Mouse (Mus musculus) heart, embryonic 11.5 days (tissue): ENCODE results near the gene Slco1a1. TPM values are rescaled to one million over a fixed set of nuclear protein-coding genes. Genes with fewer than 3 reads are reported as not detected.
"Not testable (repeated sequence)": the region's sequence is repeated elsewhere in the genome, so short reads cannot be mapped to it uniquely, and the experiment has no call there.

Source experiments
- ATAC-seq: fragments of 200-750 bp; cut with Nextera tagmentation; replicated peaks from 2 replicates; pipeline ENCODE4 v1.8.0; 2017; ENCODE audit warnings: moderate library complexity; ENCODE audit not compliant: insufficient number of reproducible peaks, low FRiP score, low TSS enrichment
- H3K27ac ChIP-seq: fragments of 300-500 bp; sonication (generic); 2 replicates; pipeline ENCODE4 v1.5.1; 2014; ENCODE audit warnings: mild to moderate bottlenecking, low read depth, low read length
- H3K27me3 ChIP-seq: fragments of 300-500 bp; sonication (generic); 2 replicates; pipeline ENCODE4 v1.6.1; 2014; ENCODE audit warnings: mild to moderate bottlenecking, low read length, mixed read lengths; ENCODE audit not compliant: control insufficient read depth, insufficient read depth
- H3K36me3 ChIP-seq: fragments of 300-500 bp; sonication (generic); 2 replicates; pipeline ENCODE4 v1.6.1; 2014; ENCODE audit warnings: mild to moderate bottlenecking, low read length, moderate library complexity, mixed read lengths; ENCODE audit not compliant: control insufficient read depth, insufficient read depth
- H3K4me1 ChIP-seq: fragments of 300-500 bp; sonication (generic); 2 replicates; pipeline ENCODE4 v1.6.1; 2014; ENCODE audit warnings: low read length; ENCODE audit not compliant: control insufficient read depth, insufficient read depth
- H3K4me2 ChIP-seq: fragments of 300-500 bp; sonication (generic); 2 replicates; pipeline ENCODE4 v1.6.1; 2014; ENCODE audit warnings: mild to moderate bottlenecking, moderate library complexity
- H3K4me3 ChIP-seq: fragments of 300-500 bp; sonication (generic); 2 replicates; pipeline ENCODE4 v1.5.1; 2014; ENCODE audit warnings: low read depth, low read length
- H3K9ac ChIP-seq: fragments of 300-500 bp; sonication (generic); 2 replicates; pipeline ENCODE4 v1.6.1; 2014; ENCODE audit warnings: mild to moderate bottlenecking, low read depth, low read length, moderate library complexity
- H3K9me3 ChIP-seq: fragments of 300-500 bp; sonication (generic); replicated peaks from 2 replicates; pipeline ENCODE4 v1.6.1; 2016; ENCODE audit warnings: low read length; ENCODE audit not compliant: control insufficient read depth
- WGBS: fragments of 180-500 bp; shearing (Covaris S2); extraction: QIAGEN DNeasy Blood & Tissue Kit; methylation state at CpG from one replicate; pipeline ENCODE4 v1.1.7; 2014; ENCODE audit not compliant: insufficient replicate concordance; 5-methylcytosine and 5-hydroxymethylcytosine counted together
- polyA plus RNA-seq: library from polyadenylated mRNA; unstranded; fragments of >200 nt; fragmentation: Nextera tagmentation; extraction: Ambion mirVana; gene quantifications from 2 replicates; pipeline ENCODE4 v1.2.1, GENCODE M21; 2014

Gene Slco1a1
- polyA plus RNA-seq, 1 experiment from 2014 or later, result not detected

- 56% methylated on average over 2 of the region's 2 CpGs for WGBS
- H3K4me3 ChIP-seq, result no peak overlapping the region
- no peak overlapping the region for H3K9ac ChIP-seq
- no peaks in the 10 kb centered on the region for H3K27me3 ChIP-seq
- no peaks in the 10 kb centered on the region for H3K9me3 ChIP-seq
- no peaks in the 10 kb centered on the region for H3K4me1 ChIP-seq
- H3K36me3 ChIP-seq, result no peaks in the 10 kb centered on the region
- H3K4me2 ChIP-seq, result no peak overlapping the region
- no peak overlapping the region for H3K27ac ChIP-seq
- no peak for ATAC-seq
Measured at GRCm38 (mm10) chr6:141888248-141888647, 58.5 kb downstream of the Slco1a1 start.

GRCm38 (mm10) chr6:141882581-141882980 is 64.2 kb downstream of the Slco1a1 start:
- H3K4me3 ChIP-seq, result no peak overlapping the region
- H3K36me3 ChIP-seq, result no peaks in the 10 kb centered on the region
- H3K4me2 ChIP-seq, result no peak overlapping the region
- H3K27me3 ChIP-seq, result no peaks in the 10 kb centered on the region
- ATAC-seq, result no peak
- no peak overlapping the region for H3K9ac ChIP-seq
- H3K27ac ChIP-seq, result no peak overlapping the region
- WGBS, result 69% methylated on average over 1 of the region's 1 CpGs
- H3K4me1 ChIP-seq, result no peaks in the 10 kb centered on the region
- H3K9me3 ChIP-seq, result no peaks in the 10 kb centered on the region

- H3K4me3 ChIP-seq, ATAC-seq, H3K27ac ChIP-seq, H3K9ac ChIP-seq, H3K4me1 ChIP-seq, H3K36me3 ChIP-seq, H3K9me3 ChIP-seq, H3K4me2 ChIP-seq, H3K27me3 ChIP-seq: not testable (repeated sequence)
- 75% methylated on average over 4 of the region's 4 CpGs for WGBS
Measured at GRCm38 (mm10) chr6:141875742-141876141, 71.0 kb downstream of the Slco1a1 start.

GRCm38 (mm10) chr6:141871711-141872110 is 75.1 kb downstream of the Slco1a1 start:
- H3K9me3 ChIP-seq, result no peaks in the 10 kb centered on the region
- H3K9ac ChIP-seq, result no peak overlapping the region
- no peaks in the 10 kb centered on the region for H3K4me1 ChIP-seq
- no peak overlapping the region for H3K27ac ChIP-seq
- H3K27me3 ChIP-seq, result no peaks in the 10 kb centered on the region
- H3K36me3 ChIP-seq, result no peaks in the 10 kb centered on the region
- WGBS, result 67% methylated on average over 2 of the region's 2 CpGs
- no peak overlapping the region for H3K4me3 ChIP-seq
- no peak overlapping the region for H3K4me2 ChIP-seq
- ATAC-seq, result no peak

- H3K27ac ChIP-seq, result no peak overlapping the region
- no peaks in the 10 kb centered on the region for H3K36me3 ChIP-seq
- no peaks in the 10 kb centered on the region for H3K27me3 ChIP-seq
- 80% methylated on average over 5 of the region's 5 CpGs for WGBS
- no peaks in the 10 kb centered on the region for H3K4me1 ChIP-seq
- no peak for ATAC-seq
- H3K9me3 ChIP-seq, result no peaks in the 10 kb centered on the region
- H3K4me3 ChIP-seq, result no peak overlapping the region
- H3K9ac ChIP-seq, result no peak overlapping the region
- no peak overlapping the region for H3K4me2 ChIP-seq
Measured at GRCm38 (mm10) chr6:141868735-141869134, 78.0 kb downstream of the Slco1a1 start.

GRCm38 (mm10) chr6:141866026-141866425 is 80.7 kb downstream of the Slco1a1 start:
- no peak for ATAC-seq
- Histone ChIP-seq H3K27ac (no peak overlapping the region), H3K4me2 (no peak overlapping the region), H3K4me3 (no peak overlapping the region), H3K27me3 (no peaks in the 10 kb centered on the region), H3K9me3 (no peaks in the 10 kb centered on the region), H3K4me1 (no peaks in the 10 kb centered on the region), H3K36me3 (no peaks in the 10 kb centered on the region), H3K9ac (no peak overlapping the region)
- WGBS, result 76% methylated on average over 5 of the region's 5 CpGs

GRCm38 (mm10) chr6:141857735-141858531 is 88.8 kb downstream of the Slco1a1 start:
- Histone ChIP-seq H3K4me3 (no peak overlapping the region), H3K4me1 (no peaks in the 10 kb centered on the region), H3K36me3 (no peaks in the 10 kb centered on the region), H3K9me3 (no peaks in the 10 kb centered on the region), H3K4me2 (no peak overlapping the region), H3K27ac (no peak overlapping the region), H3K9ac (no peak overlapping the region), H3K27me3 (no peaks in the 10 kb centered on the region)
- no peak for ATAC-seq
- WGBS, result 76% methylated on average over 8 of the region's 8 CpGs
